Mouse (Mus musculus) left cerebral cortex, postnatal 14 days (tissue): Measurements from ENCODE around the gene Serinc4. TPM values are rescaled to one million over a fixed set of nuclear protein-coding genes. Genes with fewer than 3 reads are reported as not detected.
"Not testable (repeated sequence)": the region's sequence is repeated elsewhere in the genome, so short reads cannot be mapped to it uniquely, and the experiment has no call there.

Experiments used
- DNase-seq, 2 experiments: peaks; one replicate each; pipeline ENCODE4 v3.0.0; 2021 to 2022; ENCODE audit warnings: low spot score in 2 of 2, mixed read lengths in 1 of 2
- intact Hi-C: fragments of 180-260 bp; cut with DNase I; formaldehyde crosslinking; loops from one replicate; pipeline ENCODE4 v1.15.1; 2025
- long read RNA-seq, 2 experiments: library from polyadenylated mRNA; stranded (forward); transcript quantifications; one replicate each; pipeline ENCODE4 v2.0.0; 2021
- total RNA-seq, 2 experiments: library from RNA; stranded (reverse); gene quantifications; 2 replicates each; pipeline ENCODE4 v1.2.3; 2021

Gene Serinc4
- under 1 TPM; 0.70 to 0.82 TPM for total RNA-seq
- long read RNA-seq, experiment 1: 0 reads
- long read RNA-seq, experiment 2, partial matches to known transcripts: 0 of 1 reads
- long read RNA-seq, experiment 2, other reads (novel, unspliced or antisense): 0 of 1 reads

DNA sequence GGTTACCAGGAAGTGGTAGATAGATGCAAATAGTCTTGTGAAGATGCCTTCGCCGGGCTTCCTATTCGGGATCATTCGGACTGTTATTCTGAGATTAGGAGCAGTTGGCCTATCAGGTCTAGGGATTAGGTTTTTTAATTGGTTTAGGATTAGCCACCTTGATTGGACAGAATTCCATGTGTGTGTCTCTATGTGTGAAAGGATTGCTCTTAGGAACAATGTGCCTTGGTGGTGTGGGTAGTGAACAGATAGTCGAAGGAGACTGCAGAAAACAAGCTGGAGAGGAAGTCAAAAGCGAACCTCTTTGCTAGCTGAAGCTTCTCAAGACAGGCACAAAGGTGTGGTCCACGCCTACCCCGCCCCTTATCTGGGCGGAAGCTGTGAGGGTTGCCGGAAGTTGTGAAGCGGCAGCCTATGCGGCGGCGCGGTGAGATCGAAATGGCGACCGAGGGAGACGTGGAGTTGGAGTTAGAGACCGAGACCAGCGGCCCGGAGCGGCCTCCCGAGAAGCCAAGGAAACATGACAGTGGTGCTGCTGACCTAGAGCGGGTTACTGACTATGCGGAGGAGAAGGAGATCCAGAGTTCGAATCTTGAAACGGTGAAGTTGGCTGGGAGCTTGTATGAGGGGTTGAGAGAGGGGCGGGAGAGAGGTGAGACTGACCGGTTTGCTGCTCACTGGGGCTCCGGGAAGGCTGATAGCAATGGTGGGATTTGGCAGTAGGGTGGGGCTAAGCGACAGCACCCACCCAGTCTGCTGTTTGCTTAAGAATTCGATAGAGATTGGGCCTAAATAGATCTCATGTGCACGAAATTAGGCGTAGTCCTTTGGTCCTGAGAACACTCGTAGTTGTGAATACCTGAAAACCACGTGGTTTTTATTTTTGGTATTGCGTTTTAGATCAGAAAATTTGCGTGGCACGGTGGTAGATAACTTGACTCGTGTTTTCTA, at the start of gene Serinc4:
Gene Serinc4 (minus strand): TSS at position 90 of the 951 bp plus-strand sequence.
- DNase-seq: peak; percentile 76 to 85
- intact Hi-C loops: no loop called here

DNA sequence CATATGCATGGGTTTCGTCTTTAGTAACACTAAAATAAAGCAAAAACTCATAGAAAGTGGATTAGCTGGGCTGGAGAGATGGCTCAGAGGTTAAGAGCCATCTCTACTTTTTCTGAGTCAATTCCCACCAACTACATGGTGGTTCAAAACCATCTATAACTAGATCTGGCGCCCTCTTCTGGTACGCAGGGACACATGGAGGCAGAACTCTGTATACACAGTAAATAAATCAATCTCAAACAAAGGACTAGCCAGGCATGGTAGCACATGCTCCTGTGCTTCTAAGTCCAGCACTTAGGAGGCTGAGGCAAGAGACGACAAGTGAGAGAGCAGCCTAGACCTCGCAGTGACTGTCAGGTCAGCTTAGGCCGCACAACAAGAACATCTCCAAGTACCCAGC, 45.0 kb upstream of the Serinc4 start:
- DNase-seq, intact Hi-C loops: not testable (repeated sequence)

DNA sequence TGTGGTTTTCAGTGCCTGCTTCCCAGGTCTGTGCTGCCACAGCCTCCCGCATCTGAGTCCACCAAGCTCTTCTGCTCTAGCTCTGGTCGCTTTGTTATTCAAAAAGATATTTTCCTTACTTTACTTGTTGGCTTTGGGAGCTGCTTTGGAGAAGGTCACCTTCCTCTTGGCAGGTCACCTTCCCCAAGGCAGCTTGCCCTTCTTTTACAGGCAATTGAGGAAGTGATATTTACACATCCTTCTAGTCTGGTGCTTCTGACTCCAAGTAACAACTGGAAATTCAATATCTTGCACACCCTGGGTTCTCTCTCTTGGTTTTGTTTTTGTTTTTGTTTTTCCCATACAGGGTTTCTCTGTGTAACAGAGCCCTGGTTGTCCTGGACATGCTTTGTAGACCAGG, 27.8 kb upstream of the Serinc4 start:
- DNase-seq, intact Hi-C loops: not testable (repeated sequence)

DNA sequence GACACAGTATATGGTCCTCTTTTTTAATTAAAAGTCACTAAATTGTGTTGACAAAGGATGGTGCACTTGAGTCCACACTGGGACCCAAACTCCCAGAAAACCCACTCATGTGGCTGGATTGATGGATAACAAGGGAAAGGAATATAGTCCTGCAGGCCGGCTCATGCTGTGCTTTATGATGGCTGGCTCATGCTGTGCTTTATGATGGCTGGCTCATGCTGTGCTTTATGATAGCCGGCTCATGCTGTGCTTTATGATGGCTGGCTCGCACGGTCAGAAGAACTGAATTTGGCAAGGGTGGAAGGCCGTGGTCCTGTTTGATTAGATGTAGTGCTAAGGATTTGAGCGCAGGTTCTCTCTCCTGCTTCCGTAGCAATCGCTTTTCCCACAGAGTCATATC, 27.0 kb upstream of the Serinc4 start:
- intact Hi-C loops: no loop called here
- DNase-seq: no peak

DNA sequence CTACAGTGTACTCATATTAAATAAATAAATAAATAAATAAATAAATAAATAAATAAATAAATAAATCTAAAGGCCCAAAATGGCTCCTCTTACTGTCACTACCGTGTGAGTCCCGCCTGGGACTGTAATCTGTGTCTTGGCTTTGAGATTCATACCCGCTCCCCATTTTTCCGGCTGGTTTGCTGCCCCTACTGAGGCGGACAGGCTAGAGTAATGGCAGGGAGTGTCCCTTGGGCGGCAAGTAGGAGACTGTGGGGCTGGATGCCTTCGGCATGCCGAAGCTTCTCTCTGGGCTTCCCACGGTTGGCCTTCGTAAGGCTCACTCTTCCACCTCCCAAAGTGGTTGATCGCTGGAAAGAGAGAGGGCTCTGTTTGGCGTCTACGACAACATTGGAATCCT, 24.3 kb upstream of the Serinc4 start:
- DNase-seq, intact Hi-C loops: not testable (repeated sequence)

DNA sequence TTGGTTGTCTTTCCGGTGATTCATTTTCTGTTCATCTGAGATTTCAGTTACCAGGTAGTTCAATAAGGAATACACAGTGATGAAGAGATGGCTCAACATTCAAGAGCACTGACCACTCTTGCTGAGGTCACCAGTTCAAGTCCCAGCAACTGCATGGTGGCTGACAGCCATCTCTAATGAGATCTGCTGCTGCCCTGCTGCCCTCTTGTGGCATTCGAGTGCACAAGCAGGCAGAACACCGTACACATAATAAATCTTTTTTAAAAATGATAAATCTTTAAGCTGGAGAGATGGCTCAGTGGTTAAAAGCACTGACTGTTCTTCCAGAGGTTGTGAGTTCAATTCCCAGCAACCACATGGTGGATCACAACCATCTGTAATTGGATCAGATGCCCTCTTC, 23.9 kb upstream of the Serinc4 start:
- intact Hi-C loops: no loop called here
- DNase-seq: no peak

DNA sequence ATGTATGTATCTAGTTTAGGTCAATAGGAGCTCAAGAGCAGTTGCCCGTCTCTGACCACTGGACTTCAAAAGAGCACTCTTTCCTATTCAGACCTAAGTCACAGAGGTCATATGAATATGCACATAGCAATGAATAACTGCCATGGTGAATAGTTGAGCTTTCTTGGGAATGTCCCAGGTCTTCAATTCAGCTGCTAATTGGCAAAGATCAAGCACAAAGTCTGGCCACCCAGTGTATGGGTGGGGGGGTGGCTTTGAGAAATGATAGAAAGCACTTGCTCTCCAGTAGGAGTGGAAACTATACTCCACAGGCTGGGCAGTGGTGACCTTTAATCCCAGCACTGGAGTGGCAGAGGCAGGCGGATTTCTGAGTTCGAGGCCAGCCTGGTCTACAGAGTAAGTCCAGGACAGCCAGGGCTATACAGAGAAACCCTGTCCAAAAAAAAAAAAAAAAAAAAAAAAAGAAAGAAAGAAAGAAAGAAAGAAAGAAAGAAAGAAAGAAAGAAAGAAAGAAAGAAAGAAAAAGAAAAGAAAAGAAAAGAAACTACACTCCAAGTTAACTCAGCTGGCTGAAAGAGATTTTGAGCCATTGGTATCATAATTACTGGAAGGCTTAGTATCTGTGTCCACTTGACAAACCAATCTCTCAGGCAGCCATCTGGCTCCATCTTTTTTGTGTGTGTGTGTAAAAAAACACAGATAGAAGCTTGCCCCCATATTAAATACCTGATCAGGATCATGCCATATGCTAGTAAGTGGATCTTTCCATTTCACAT, 21.1 kb upstream of the Serinc4 start:
- DNase-seq: no peak
- intact Hi-C loops: no loop called here

DNA sequence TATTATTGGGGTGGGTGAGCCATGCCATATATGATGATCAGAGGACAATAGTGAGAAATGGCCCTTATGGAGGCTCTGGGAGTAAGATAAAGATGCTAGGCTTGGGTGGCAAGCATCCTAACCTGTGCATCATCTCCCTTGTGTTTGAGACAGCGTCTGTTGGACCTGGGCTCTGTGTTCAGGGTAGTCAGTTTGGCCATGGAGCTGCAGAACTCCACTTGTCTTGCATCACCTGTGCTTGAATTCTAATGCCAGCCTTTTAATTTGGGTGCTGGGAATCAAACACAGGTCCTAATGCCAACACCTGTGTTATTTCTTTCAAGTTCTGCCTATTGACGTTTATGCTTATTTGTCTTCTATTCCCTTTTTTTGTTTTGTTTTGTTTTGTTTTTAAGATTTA, 18.7 kb upstream of the Serinc4 start:
- intact Hi-C loops, DNase-seq: not testable (repeated sequence)

DNA sequence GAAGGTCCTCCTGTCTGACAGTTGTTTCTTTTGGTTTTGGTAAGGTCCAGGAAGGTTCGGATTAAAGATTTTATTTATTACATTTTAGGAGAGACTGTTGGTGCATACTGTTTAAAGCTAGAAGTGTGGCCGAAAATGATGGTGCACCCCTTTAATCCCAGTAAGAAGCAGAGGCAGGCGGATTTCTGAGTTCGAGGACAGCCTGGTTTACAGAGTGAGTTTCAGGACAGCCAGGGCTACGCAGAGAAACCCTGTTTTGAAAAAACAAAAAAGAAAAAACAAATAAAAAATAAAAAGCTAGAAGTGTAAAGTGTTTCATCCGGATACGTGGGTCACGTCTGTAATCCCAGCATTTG, 17.6 kb upstream of the Serinc4 start:
- DNase-seq: no peak
- intact Hi-C loops: loop anchor here (5.0 kb wide), 1 partner anchor 33 kb away; the partner anchor contains the start of genes Mfap1a and Wdr76

DNA sequence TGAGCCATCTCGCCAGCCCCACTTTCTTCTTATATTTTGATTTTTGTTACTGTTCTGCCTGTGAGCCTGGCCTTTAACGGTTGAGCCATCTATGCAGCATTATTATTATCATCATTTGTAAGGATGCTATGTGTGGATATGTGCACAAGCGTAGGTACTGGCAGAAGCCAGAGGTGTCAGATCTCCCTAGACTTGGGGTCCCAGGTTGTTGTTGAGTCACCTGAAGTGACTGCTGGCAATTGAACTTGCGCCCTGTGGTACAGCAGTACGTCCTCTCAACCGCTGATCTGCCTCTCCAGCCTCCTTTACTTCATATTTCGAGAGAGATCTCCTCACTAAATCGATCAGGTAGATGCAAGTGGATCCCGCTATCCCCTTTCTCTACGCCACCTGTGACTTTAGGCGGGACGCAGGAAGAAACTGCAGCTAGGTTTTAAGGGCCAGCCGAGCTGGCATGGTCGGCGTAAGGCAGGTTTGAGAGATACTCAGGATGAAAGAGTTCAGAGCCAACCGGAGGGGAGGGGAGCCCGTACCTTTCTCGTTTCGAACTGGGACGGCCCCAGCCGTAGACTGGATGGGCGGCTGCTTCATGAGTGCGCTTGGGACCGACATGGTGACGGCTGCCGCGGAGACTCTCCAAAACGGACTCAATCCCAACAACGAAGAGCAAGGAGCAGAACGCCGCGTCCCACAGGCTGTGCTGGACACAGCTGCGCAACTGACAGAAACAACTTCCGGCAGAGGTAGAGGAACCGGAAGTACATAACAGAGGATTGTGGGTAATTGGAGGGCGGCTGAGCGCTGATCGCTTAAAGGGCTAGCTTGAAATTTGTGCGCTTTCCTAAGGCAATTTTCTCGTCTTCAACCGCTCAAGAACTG, 17.0 kb upstream of the Serinc4 start, which contains the start of gene Mfap1b:
Gene Mfap1b (minus strand): TSS at position 767 of the 879 bp plus-strand sequence.
- intact Hi-C loops: loop anchor here (5.0 kb wide), 1 partner anchor 34 kb away; the partner anchor contains the start of genes Mfap1a and Wdr76
- peak; percentile 84 to 88 for DNase-seq

DNA sequence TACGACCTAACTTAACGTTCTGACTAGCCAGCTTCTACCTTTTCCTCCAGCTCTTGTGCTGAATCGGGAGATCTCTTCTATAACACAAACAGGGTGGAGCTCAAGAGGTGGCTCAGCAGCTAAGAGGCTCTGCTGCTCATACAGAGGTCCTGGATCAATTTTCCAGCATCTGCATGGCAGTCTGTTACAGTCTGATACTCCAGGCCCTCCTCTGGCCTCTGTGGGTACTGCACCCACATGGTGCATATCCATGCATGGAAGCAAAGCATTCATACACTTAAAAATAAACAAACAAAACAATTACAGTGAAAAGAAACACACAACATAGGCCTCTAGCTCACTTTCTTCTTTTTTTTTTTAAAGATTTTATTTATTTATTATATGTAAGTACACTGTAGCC, 16.2 kb upstream of the Serinc4 start:
- intact Hi-C loops: loop anchor here (5.0 kb wide), 1 partner anchor 35 kb away; the partner anchor contains the start of genes Mfap1a and Wdr76
- not testable (repeated sequence) for DNase-seq

DNA sequence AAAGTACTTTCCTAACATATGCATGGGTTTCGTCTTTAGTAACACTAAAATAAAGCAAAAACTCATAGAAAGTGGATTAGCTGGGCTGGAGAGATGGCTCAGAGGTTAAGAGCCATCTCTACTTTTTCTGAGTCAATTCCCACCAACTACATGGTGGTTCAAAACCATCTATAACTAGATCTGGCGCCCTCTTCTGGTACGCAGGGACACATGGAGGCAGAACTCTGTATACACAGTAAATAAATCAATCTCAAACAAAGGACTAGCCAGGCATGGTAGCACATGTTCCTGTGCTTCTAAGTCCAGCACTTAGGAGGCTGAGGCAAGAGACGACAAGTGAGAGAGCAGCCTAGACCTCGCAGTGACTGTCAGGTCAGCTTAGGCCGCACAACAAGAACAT, 12.4 kb upstream of the Serinc4 start:
- DNase-seq, intact Hi-C loops: not testable (repeated sequence)

DNA sequence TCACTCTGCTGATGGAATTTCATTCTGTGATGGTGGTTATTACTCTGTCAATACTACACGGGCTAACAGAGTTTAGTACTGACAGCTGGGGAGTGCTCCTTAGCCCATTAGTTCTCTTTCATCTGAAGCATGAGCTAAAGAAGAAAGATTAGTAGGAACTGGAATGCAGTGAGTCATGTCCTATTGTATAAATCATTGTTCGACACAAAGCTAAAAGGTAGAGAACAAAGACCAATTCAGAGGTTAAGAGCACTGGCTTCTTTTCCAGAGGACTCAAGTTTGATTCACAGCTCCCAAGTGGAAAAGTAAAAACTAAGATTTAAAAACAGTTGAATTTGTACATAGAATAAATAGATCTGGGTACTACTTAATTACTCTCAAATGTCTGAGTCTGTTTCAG, 3.5 kb upstream of the Serinc4 start:
- no peak for DNase-seq
- intact Hi-C loops: no loop called here

DNA sequence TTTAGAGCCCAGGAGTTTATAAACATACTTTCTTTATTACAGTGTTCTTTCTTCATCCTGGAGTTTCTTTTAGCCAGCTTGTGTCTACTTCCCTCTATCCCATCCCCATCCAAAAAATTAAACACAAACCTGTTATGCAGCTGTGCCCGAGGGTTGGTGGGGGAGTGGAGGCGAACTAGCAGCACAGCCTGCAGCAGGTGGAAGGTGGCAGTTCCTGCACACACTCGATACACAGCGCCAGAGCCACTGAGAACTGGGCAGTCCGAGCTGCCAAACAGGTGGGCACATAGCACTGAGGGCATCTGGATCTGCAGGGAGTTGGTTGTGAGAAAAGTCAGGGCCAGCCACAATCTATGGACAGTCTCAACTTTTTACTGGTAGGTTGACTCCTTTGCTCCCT, 1.0 kb downstream of the Serinc4 start:
- intact Hi-C loops: no loop called here

DNA sequence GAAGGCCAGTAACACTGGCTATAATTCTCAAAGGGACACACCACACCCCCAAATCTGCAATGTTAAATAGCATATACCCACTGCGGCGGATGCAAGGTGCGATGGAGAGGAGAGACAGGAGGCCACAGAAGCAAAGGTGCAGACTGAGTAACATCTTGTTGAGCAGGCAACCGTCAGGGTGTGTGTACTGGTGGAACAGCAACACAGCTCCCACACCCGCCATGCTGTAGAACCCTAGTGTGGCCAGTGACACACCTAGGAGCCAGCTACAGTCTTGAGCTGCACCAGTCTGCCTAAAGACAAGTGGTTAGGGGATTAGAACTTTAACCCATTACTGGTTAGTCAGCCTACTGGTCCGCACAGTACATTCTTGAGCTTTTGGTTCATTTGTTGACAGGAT, 2.7 kb downstream of the Serinc4 start:
- DNase-seq: no peak
- intact Hi-C loops: no loop called here

More for the DNA sequence above, 1.0 kb downstream of the Serinc4 start:
- no peak for DNase-seq

DNA sequence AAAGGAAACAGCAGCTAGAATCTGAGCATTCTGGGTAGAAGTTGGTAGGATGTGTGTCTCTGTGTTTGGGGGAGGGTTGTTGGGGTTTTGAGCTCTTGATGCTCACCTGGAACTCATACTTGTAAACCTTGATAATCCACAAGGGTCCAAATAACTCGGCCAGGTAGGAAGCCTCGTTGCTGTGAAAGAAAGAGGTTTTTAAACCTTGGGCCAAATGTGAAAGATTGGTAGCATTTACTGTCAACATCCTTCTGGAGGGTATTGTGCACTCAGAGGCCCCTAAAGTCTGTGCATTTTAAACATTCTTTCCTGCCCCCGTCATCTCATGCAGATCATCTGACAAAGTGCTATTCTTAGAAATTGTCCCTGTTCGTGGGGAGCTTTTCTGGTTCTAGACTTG, 3.6 kb downstream of the Serinc4 start, which contains the start of gene Hypk:
Gene Hypk (plus strand): TSS at position 301 of the 400 bp plus-strand sequence.
- intact Hi-C loops: no loop called here
- no peak for DNase-seq

DNA sequence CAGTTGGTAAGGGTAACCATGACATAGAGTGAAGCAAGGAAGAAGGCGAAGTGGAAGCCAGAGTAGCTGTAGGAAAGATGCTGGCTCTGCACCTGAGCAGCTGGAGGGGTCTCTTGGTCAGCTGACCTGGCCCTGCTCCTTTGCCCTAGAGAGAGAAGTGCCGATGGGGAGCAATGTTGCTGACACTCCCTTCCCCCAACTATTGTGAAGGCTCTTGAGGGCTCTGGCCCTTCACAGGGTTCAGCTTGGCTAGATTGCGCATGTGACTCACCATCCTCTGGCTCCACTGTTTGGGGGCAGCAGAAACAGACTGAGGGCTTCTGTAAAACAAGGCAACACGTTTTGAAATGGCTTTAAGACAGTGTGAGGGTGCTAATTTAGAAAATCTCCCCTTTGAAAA, 4.2 kb downstream of the Serinc4 start:
- DNase-seq: no peak
- intact Hi-C loops: no loop called here

DNA sequence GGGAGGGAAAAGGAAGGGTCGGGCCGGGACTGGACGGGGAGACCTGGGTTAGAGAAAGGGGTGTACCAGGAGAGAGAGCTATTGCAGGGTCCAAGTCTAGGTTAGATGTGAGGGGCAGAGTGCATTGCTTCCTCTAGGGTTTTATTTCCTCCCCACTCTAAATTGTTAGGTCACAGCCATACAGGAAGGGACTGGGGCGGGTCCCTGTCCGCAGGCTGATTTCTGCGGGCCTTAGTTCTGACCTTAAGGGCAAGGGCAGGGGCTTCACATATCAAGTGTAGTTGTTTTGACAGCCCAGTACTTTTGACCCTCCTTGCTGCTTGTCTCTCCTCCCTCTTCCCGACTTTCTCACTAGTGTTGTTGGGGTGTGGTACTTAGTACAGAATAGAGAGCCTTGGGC, 6.5 kb downstream of the Serinc4 start:
- intact Hi-C loops: no loop called here
- DNase-seq: no peak

DNA sequence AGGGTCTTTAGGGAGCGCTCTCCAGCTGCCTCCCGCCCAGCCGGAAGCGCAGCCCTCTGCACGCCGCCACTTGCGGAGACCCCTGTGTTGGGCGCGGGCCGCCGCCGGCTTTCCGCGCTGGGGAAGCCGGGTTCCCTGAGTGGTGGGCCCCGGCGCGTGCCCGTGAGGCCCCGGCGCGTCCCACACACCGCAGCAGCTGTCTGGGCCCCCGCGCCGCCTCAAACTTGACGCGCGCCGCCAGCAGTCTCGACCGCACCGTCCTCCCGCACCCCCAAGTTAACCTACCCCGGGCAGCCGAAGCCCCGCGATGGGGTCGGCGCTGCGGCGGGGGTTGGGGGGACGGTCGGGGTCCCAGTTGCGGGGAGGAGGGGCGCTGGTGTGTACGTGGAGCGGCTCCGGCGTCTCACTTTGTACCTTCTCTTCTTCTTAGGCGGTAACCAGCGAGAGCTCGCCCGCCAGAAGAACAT, 7.0 kb downstream of the Serinc4 start:
- DNase-seq: peak; percentile 30 to 35
- intact Hi-C loops: no loop called here
